Mouse (Mus musculus) kidney, embryonic 16.5 days (tissue): ENCODE measurements at regions not wholly inside any gene's neighbourhood (a gene's known extent, or its start where the extent isn't known, plus 50 kb on each side); places are given as distances from the start of the nearest gene placed in this dataset.
"Not testable (repeated sequence)": the region's sequence is repeated elsewhere in the genome, so short reads cannot be mapped to it uniquely, and the experiment has no call there.

Source experiments
- ATAC-seq: fragments of 200-750 bp; cut with Nextera tagmentation; 2 replicates; pipeline ENCODE4 v1.8.0; 2017; ENCODE audit warnings: moderate TSS enrichment; ENCODE audit not compliant: low FRiP score, low TSS enrichment
- H3K27ac ChIP-seq: fragments of 300-500 bp; sonication (generic); 2 replicates; pipeline ENCODE4 v1.5.1; 2014; ENCODE audit warnings: low read length
- H3K27me3 ChIP-seq: fragments of 300-500 bp; sonication (generic); 2 replicates; pipeline ENCODE4 v1.6.1; 2014; ENCODE audit warnings: low read length, control low read depth, mixed read lengths; ENCODE audit not compliant: insufficient read depth
- H3K36me3 ChIP-seq: fragments of 300-500 bp; sonication (generic); 2 replicates; pipeline ENCODE4 v1.6.1; 2014; ENCODE audit warnings: low read length, control low read depth, mixed read lengths; ENCODE audit not compliant: insufficient read depth
- H3K4me1 ChIP-seq: fragments of 300-500 bp; sonication (generic); 2 replicates; pipeline ENCODE4 v1.6.1; 2014; ENCODE audit warnings: low read length, control low read depth, mixed read lengths; ENCODE audit not compliant: insufficient read depth
- H3K4me2 ChIP-seq: fragments of 300-500 bp; sonication (generic); replicated peaks from 2 replicates; pipeline ENCODE4 v1.6.1; 2014; ENCODE audit warnings: low read depth, low read length
- H3K4me3 ChIP-seq: fragments of 300-500 bp; sonication (generic); 2 replicates; pipeline ENCODE4 v1.5.1; 2014; ENCODE audit warnings: mild to moderate bottlenecking, low read length
- H3K9ac ChIP-seq: fragments of 300-500 bp; sonication (generic); replicated peaks from 2 replicates; pipeline ENCODE4 v1.6.1; 2014; ENCODE audit warnings: low read length
- H3K9me3 ChIP-seq: fragments of 300-500 bp; sonication (generic); 2 replicates; pipeline ENCODE4 v1.6.1; 2016; ENCODE audit warnings: low read length, control low read depth
- WGBS: fragments of 180-500 bp; shearing (Covaris S2); extraction: QIAGEN DNeasy Blood & Tissue Kit; methylation state at CpG from one replicate; pipeline ENCODE4 v1.1.7; 2014; 5-methylcytosine and 5-hydroxymethylcytosine counted together

GRCm38 (mm10) chr3:20816613-20817012 is 449.6 kb upstream of the Agtr1b start:
- Histone ChIP-seq H3K4me3 (no peak overlapping the region), H3K4me2 (no peak overlapping the region), H3K9ac (no peak overlapping the region), H3K27ac (no peak overlapping the region), H3K36me3 (no peaks in the 10 kb centered on the region), H3K4me1 (no peaks in the 10 kb centered on the region), H3K27me3 (no peaks in the 10 kb centered on the region), H3K9me3 (no peaks in the 10 kb centered on the region)
- no peak for ATAC-seq
- 17% methylated on average over 1 of the region's 1 CpGs for WGBS

GRCm38 (mm10) chr3:20794256-20794655 is 427.3 kb upstream of the Agtr1b start:
- ATAC-seq, result no peak

GRCm38 (mm10) chr3:20792503-20792902 is 425.5 kb upstream of the Agtr1b start:
- no peak overlapping the region for H3K9ac ChIP-seq
- ATAC-seq, result no peak
- no peak overlapping the region for H3K4me2 ChIP-seq
- H3K27me3 ChIP-seq, result no peaks in the 10 kb centered on the region
- no peaks in the 10 kb centered on the region for H3K36me3 ChIP-seq
- no peak overlapping the region for H3K4me3 ChIP-seq
- H3K27ac ChIP-seq, result no peak overlapping the region
- 82% methylated on average over 1 of the region's 1 CpGs for WGBS
- H3K4me1 ChIP-seq, result no peaks in the 10 kb centered on the region
- no peaks in the 10 kb centered on the region for H3K9me3 ChIP-seq

More at GRCm38 (mm10) chr3:20794256-20794655, 427.3 kb upstream of the Agtr1b start:
- H3K27ac ChIP-seq, result no peak overlapping the region
- no peaks in the 10 kb centered on the region for H3K4me1 ChIP-seq
- no peak overlapping the region for H3K4me3 ChIP-seq
- H3K9ac ChIP-seq, result no peak overlapping the region
- H3K4me2 ChIP-seq, result no peak overlapping the region
- no peaks in the 10 kb centered on the region for H3K27me3 ChIP-seq
- H3K9me3 ChIP-seq, result no peaks in the 10 kb centered on the region
- H3K36me3 ChIP-seq, result no peaks in the 10 kb centered on the region
- WGBS, result 76% methylated on average over 1 of the region's 1 CpGs

- Histone ChIP-seq H3K4me1 (no peaks in the 10 kb centered on the region), H3K4me2 (no peak overlapping the region), H3K9me3 (no peaks in the 10 kb centered on the region), H3K27ac (no peak overlapping the region), H3K36me3 (no peaks in the 10 kb centered on the region), H3K4me3 (no peak overlapping the region), H3K27me3 (no peaks in the 10 kb centered on the region), H3K9ac (no peak overlapping the region)
- ATAC-seq, result no peak
Measured at GRCm38 (mm10) chr3:20777883-20778282, 410.9 kb upstream of the Agtr1b start.

- no peak overlapping the region for H3K9ac ChIP-seq
- WGBS, result 84% methylated on average over 2 of the region's 2 CpGs
- no peak overlapping the region for H3K4me2 ChIP-seq
- H3K36me3 ChIP-seq, result no peaks in the 10 kb centered on the region
- H3K27ac ChIP-seq, result no peak overlapping the region
- no peak for ATAC-seq
- no peaks in the 10 kb centered on the region for H3K4me1 ChIP-seq
- no peak overlapping the region for H3K4me3 ChIP-seq
- H3K9me3 ChIP-seq, result no peaks in the 10 kb centered on the region
- no peaks in the 10 kb centered on the region for H3K27me3 ChIP-seq
Measured at GRCm38 (mm10) chr3:20776964-20777304, 410.0 kb upstream of the Agtr1b start.

- ATAC-seq, result no peak
- Histone ChIP-seq H3K4me2 (no peak overlapping the region), H3K9ac (no peak overlapping the region), H3K4me3 (no peak overlapping the region), H3K27ac (no peak overlapping the region), H3K27me3 (no peaks in the 10 kb centered on the region), H3K36me3 (no peaks in the 10 kb centered on the region), H3K4me1 (no peaks in the 10 kb centered on the region), H3K9me3 (no peaks in the 10 kb centered on the region)
- WGBS, result 47% methylated on average over 4 of the region's 4 CpGs
Measured at GRCm38 (mm10) chr3:20776128-20776963, 409.4 kb upstream of the Agtr1b start.

- Histone ChIP-seq H3K27ac (no peak overlapping the region), H3K9me3 (no peaks in the 10 kb centered on the region), H3K9ac (no peak overlapping the region), H3K27me3 (no peaks in the 10 kb centered on the region), H3K4me1 (no peaks in the 10 kb centered on the region), H3K4me3 (no peak overlapping the region), H3K4me2 (no peak overlapping the region), H3K36me3 (no peaks in the 10 kb centered on the region)
- WGBS, result 63% methylated on average over 3 of the region's 3 CpGs
- no peak for ATAC-seq
Measured at GRCm38 (mm10) chr3:20734302-20734701, 367.3 kb upstream of the Agtr1b start.

GRCm38 (mm10) chr3:20732005-20732404 is 365.0 kb upstream of the Agtr1b start:
- no peak overlapping the region for H3K27ac ChIP-seq
- no peaks in the 10 kb centered on the region for H3K27me3 ChIP-seq
- H3K9me3 ChIP-seq, result no peaks in the 10 kb centered on the region
- no peak overlapping the region for H3K4me3 ChIP-seq
- H3K9ac ChIP-seq, result no peak overlapping the region
- no peak overlapping the region for H3K4me2 ChIP-seq
- ATAC-seq, result no peak
- no peaks in the 10 kb centered on the region for H3K36me3 ChIP-seq
- no peaks in the 10 kb centered on the region for H3K4me1 ChIP-seq

- peak; percentile 57; the same call in 1 of the 2 replicates for ATAC-seq
- no peak overlapping the region for H3K9ac ChIP-seq
Measured at GRCm38 (mm10) chr3:20730481-20730880, 363.5 kb upstream of the Agtr1b start.

GRCm38 (mm10) chr3:20729776-20730175 is 362.8 kb upstream of the Agtr1b start:
- not testable (repeated sequence) for H3K9ac ChIP-seq, H3K36me3 ChIP-seq, H3K27ac ChIP-seq, H3K4me2 ChIP-seq, H3K9me3 ChIP-seq, H3K27me3 ChIP-seq, H3K4me3 ChIP-seq, ATAC-seq, H3K4me1 ChIP-seq

More at GRCm38 (mm10) chr3:20730481-20730880, 363.5 kb upstream of the Agtr1b start:
- H3K36me3 ChIP-seq, result no peaks in the 10 kb centered on the region
- no peak overlapping the region for H3K27ac ChIP-seq
- H3K9me3 ChIP-seq, result no peaks in the 10 kb centered on the region
- H3K4me2 ChIP-seq, result no peak overlapping the region
- no peaks in the 10 kb centered on the region for H3K27me3 ChIP-seq
- H3K4me3 ChIP-seq, result no peak overlapping the region
- no peaks in the 10 kb centered on the region for H3K4me1 ChIP-seq
